Mouse (Mus musculus) right cerebral cortex, postnatal 25 days (tissue): ENCODE measurements at regions not wholly inside any gene's neighbourhood (a gene's known extent, or its start where the extent isn't known, plus 50 kb on each side); places are given as distances from the start of the nearest gene placed in this dataset.

Source experiments
- DNase-seq: peaks from one replicate; pipeline ENCODE4 v3.0.0; 2022

DNA sequence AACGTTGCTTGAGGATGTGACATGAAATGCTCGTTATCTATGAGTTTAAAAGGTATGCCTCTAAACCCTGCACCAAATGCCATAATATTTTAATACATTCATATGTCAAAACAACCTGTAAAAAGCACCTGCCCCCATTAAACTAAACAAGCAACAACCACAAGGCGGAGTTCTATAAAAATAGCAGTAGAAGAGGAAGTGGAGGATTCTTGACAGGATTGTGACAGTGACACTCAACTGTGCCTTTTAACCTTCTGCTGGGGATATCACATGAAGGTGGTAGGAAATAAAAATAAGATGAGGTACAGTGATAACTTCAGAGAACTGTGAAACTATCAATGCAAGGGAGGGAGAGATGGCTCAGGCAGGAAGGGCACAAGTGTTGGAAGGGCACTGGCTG lies 58.6 kb upstream of the Dbx2 start:
- DNase-seq = no peak

- no peak for DNase-seq
Observed at GRCm38 (mm10) chr15:95715941-95716340, 60.2 kb upstream of the Dbx2 start.

DNA sequence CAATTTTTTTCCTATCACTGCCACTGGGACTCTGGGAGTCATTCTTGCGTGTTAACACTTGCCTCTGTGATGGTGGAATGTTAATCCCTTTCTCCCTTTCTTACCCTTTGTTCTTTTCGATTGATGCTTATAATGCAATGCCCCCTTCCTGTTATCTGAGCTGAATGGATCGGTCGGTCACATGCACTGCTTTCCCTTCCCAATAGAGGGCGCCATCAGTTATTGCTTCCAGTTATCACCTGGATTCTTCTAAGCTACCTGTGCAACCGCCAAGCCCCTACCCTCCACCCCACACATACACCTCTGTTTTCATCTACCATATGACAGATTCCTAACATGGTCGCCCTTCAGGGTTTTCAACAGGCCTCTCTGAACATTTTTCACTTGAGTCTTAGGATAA lies 66.9 kb upstream of the Ano6 start:
- no peak for DNase-seq

DNA sequence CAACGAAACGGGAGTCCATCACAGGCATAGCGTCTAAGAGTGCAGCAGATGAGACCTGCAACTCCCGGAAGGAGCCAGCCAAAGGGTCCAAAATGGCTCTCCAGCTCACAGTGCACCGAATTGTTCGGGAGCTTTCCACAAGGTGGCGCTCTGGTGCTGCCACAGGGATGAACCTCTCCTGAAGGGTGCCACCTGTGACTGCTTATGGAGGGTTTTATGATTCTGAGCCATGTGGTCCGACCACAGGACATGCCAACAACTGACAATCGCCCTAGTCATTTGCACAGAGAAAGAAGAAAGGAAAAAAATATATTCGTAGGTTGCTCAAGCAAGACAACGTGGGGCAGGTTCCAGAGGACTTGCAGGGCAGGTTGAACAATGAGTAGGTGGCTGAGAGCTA lies 64.8 kb upstream of the Ano6 start:
- peak; percentile 79 for DNase-seq

DNA sequence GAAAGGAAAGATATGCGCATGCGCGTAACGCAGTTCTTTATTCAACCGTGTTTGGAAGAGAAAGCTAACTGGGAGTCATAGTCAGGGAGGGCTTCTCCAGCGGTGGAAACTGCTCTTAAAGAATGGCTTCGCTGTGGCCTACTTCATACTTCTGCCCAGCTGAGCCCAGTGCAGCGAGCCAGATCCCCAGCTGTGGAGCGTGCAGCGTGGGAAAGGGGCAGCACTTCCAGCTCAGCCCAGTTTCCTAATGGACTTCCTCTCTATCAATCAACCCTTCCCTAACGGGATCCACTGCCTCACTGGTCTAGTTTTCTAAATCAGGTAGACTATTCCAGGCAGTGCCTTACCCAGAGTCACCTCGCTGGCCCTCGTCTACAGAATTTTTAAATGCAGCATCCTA lies 64.1 kb upstream of the Ano6 start:
- DNase-seq = no peak

GRCm38 (mm10) chr15:95735746-95736145 lies 54.9 kb upstream of the Ano6 start:
- DNase-seq = no peak
